In the genomic region with DNA sequence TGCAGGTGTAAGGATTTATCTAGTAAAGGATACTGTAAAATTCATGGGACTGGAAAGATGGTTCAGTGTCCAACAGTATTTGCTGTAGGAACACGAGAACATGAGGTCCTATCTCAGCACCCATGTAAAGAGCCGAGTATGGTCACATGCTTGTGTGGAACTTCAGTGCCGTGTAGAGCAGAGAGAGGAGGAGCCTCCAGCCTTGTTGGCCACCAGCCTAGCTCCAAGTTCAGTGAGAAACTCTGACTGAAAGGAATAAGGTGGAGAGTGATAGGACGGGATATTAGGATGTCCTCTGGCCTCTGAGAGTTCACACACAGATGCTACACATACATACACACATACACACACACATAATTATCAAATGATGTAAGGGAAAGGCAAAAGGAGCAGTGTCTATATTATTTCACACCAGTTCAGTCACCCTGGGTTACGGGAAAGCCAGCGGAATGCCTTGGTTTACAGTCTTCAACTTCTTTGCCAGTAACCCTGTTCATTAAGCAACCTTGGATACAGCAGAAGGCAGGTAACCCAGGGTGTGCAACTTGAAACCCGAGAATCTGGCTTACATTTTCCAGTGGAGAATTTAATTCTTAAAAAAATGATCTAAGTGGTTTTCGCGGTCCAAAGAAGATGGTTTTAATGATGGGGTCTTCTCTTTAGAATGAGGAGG, we compare ENCODE assay signal across 31 mouse cellular contexts. TPM values are rescaled to one million over a fixed set of nuclear protein-coding genes. Genes with fewer than 3 reads are reported as not detected.
A peak's percentile ranks its signal among the peaks of the same experiment; 100 is the strongest.
DNase-seq lines count a peak whose midpoint lies in the region; ATAC-seq lines count a peak whose summit lies in the region.
"Had no signal": no experiment of that assay in that cellular context is flagged by ENCODE, and none has a peak within 500 bp of the region (broad histone marks: within the 10 kb centered on the region; RNA-seq: fewer than 3 reads in every experiment).

No protein-coding gene starts in this region.

- no peak for DNase-seq in embryonic facial prominence, embryonic 10.5 days (ENCODE audit: low spot score)
- DNase-seq in midbrain, embryonic 11.5 days (ENCODE audit: low spot score, missing footprints) = peak; percentile 17
- DNase-seq in lung, postnatal 10 days = no peak
- DNase-seq: adrenal gland, postnatal 25 days; cerebellum, adult 11-12 months; cerebellum, adult 9-11 months; embryo, embryonic 11 days; gastrocnemius, postnatal 14 days; heart, postnatal 36 days; left cerebral cortex, postnatal 4 days; lung, adult 2 months; lung, postnatal 14 days; right cerebral cortex, postnatal 25 days; thymus, adult 2 months; thymus, postnatal 36 days had no signal

- H3K9ac ChIP-seq in embryonic facial prominence, embryonic 12.5 days = no peak overlapping the region
- no peak overlapping the region for H3K9ac ChIP-seq in midbrain, embryonic 11.5 days (ENCODE audit: low read length)
- H3K9ac ChIP-seq in midbrain, embryonic 13.5 days (replicated peaks) = no peak overlapping the region
- H3K9ac ChIP-seq in limb, embryonic 12.5 days (replicated peaks) = no peak overlapping the region
- H3K9ac ChIP-seq in hindbrain, embryonic 16.5 days (ENCODE audit: low read depth, low read length) = no peak overlapping the region
- H3K9ac ChIP-seq: hindbrain, embryonic 12.5 days; liver, embryonic 14.5 days had no signal

- H3K4me3 ChIP-seq in embryonic facial prominence, embryonic 12.5 days = no peak overlapping the region
- H3K4me3 ChIP-seq in embryonic facial prominence, embryonic 10.5 days = no peak overlapping the region
- no peak overlapping the region for H3K4me3 ChIP-seq in midbrain, embryonic 11.5 days (ENCODE audit: low read depth, low read length)
- no peak overlapping the region for H3K4me3 ChIP-seq in midbrain, embryonic 13.5 days (replicated peaks)
- H3K4me3 ChIP-seq in limb, embryonic 12.5 days (replicated peaks) = no peak overlapping the region
- H3K4me3 ChIP-seq in hindbrain, embryonic 16.5 days (ENCODE audit: low read length) = no peak overlapping the region
- H3K4me3 ChIP-seq: hindbrain, embryonic 12.5 days; layer of hippocampus, adult 2 months had no signal

- no peak overlapping the region for H3K4me2 ChIP-seq in embryonic facial prominence, embryonic 12.5 days (replicated peaks)
- no peak overlapping the region for H3K4me2 ChIP-seq in midbrain, embryonic 11.5 days
- H3K4me2 ChIP-seq in midbrain, embryonic 13.5 days (replicated peaks) = no peak overlapping the region
- H3K4me2 ChIP-seq in limb, embryonic 12.5 days = no peak overlapping the region
- H3K4me2 ChIP-seq in hindbrain, embryonic 16.5 days (ENCODE audit: low read length) = no peak overlapping the region
- H3K4me2 ChIP-seq: heart, embryonic 11.5 days; hindbrain, embryonic 12.5 days had no signal

- 62% methylated on average over 9 of the region's 9 CpGs for WGBS in embryonic facial prominence, embryonic 12.5 days
- 83% methylated on average over 9 of the region's 9 CpGs for WGBS in embryonic facial prominence, embryonic 10.5 days
- 85% methylated on average over 9 of the region's 9 CpGs for WGBS in midbrain, embryonic 11.5 days
- WGBS in midbrain, embryonic 13.5 days = 88% methylated on average over 9 of the region's 9 CpGs
- WGBS in limb, embryonic 12.5 days = 54% methylated on average over 9 of the region's 9 CpGs
- 83% methylated on average over 9 of the region's 9 CpGs for WGBS in hindbrain, embryonic 16.5 days

- peaks cover 37% of the 10 kb centered on the region for H3K4me1 ChIP-seq in embryonic facial prominence, embryonic 12.5 days
- H3K4me1 ChIP-seq in embryonic facial prominence, embryonic 10.5 days = peaks cover 45% of the 10 kb centered on the region
- no peaks in the 10 kb centered on the region for H3K4me1 ChIP-seq in midbrain, embryonic 11.5 days (ENCODE audit: control insufficient read depth, insufficient read depth, low read length)
- H3K4me1 ChIP-seq in midbrain, embryonic 13.5 days (replicated peaks) = peaks cover 5% of the 10 kb centered on the region; the same call in 1 of the 2 replicates
- H3K4me1 ChIP-seq in limb, embryonic 12.5 days (replicated peaks) = peaks cover 74% of the 10 kb centered on the region
- no peaks in the 10 kb centered on the region; the same call in 1 of the 2 replicates for H3K4me1 ChIP-seq in hindbrain, embryonic 16.5 days (ENCODE audit: control insufficient read depth, insufficient read depth, low read depth, low read length)

- H3K36me3 ChIP-seq in embryonic facial prominence, embryonic 12.5 days = no peaks in the 10 kb centered on the region
- H3K36me3 ChIP-seq in embryonic facial prominence, embryonic 10.5 days (replicated peaks) = no peaks in the 10 kb centered on the region
- H3K36me3 ChIP-seq in midbrain, embryonic 11.5 days (ENCODE audit: control insufficient read depth, insufficient read depth, low read length) = no peaks in the 10 kb centered on the region
- H3K36me3 ChIP-seq in midbrain, embryonic 13.5 days = no peaks in the 10 kb centered on the region
- no peaks in the 10 kb centered on the region for H3K36me3 ChIP-seq in limb, embryonic 12.5 days
- no peaks in the 10 kb centered on the region for H3K36me3 ChIP-seq in hindbrain, embryonic 16.5 days (ENCODE audit: control insufficient read depth, insufficient read depth, low read length)
- H3K36me3 ChIP-seq: G1E; hindbrain, embryonic 12.5 days had no signal

- ATAC-seq in embryonic facial prominence, embryonic 12.5 days (ENCODE audit: insufficient number of reproducible peaks, insufficient read depth, low FRiP score, low TSS enrichment) = no peak
- ATAC-seq in midbrain, embryonic 11.5 days (ENCODE audit: low FRiP score) = no peak
- ATAC-seq in midbrain, embryonic 13.5 days = no peak
- ATAC-seq in limb, embryonic 12.5 days (ENCODE audit: insufficient number of reproducible peaks, insufficient read depth, low FRiP score, low TSS enrichment, low read depth) = no peak
- no peak for ATAC-seq in hindbrain, embryonic 16.5 days
- ATAC-seq: intestine, embryonic 16.5 days; midbrain, embryonic 16.5 days; Patski had no signal

- peak overlapping the region; percentile 77 for H3K27ac ChIP-seq in embryonic facial prominence, embryonic 12.5 days
- H3K27ac ChIP-seq in embryonic facial prominence, embryonic 10.5 days (replicated peaks) = no peak overlapping the region
- H3K27ac ChIP-seq in midbrain, embryonic 11.5 days (ENCODE audit: low read depth, low read length) = no peak overlapping the region
- no peak overlapping the region for H3K27ac ChIP-seq in midbrain, embryonic 13.5 days
- peak overlapping the region; percentile 91 for H3K27ac ChIP-seq in limb, embryonic 12.5 days
- H3K27ac ChIP-seq in hindbrain, embryonic 16.5 days (ENCODE audit: low read depth, low read length) = no peak overlapping the region
- H3K27ac ChIP-seq: hindbrain, embryonic 12.5 days; layer of hippocampus, adult 2 months; liver, embryonic 14.5 days had no signal

- no peaks in the 10 kb centered on the region for H3K9me3 ChIP-seq in embryonic facial prominence, embryonic 12.5 days
- no peaks in the 10 kb centered on the region for H3K9me3 ChIP-seq in embryonic facial prominence, embryonic 10.5 days
- H3K9me3 ChIP-seq in midbrain, embryonic 11.5 days (ENCODE audit: control insufficient read depth, low read length) = no peaks in the 10 kb centered on the region
- no peaks in the 10 kb centered on the region for H3K9me3 ChIP-seq in midbrain, embryonic 13.5 days
- H3K9me3 ChIP-seq in limb, embryonic 12.5 days = no peaks in the 10 kb centered on the region
- H3K9me3 ChIP-seq in hindbrain, embryonic 16.5 days (ENCODE audit: control insufficient read depth, low read length) = no peaks in the 10 kb centered on the region
- H3K9me3 ChIP-seq: G1E; hindbrain, embryonic 12.5 days had no signal

- no peaks in the 10 kb centered on the region for H3K27me3 ChIP-seq in embryonic facial prominence, embryonic 12.5 days
- no peaks in the 10 kb centered on the region for H3K27me3 ChIP-seq in embryonic facial prominence, embryonic 10.5 days (replicated peaks; ENCODE audit: low read depth, poor library complexity, severe bottlenecking)
- no peaks in the 10 kb centered on the region; the same call in 1 of the 2 replicates for H3K27me3 ChIP-seq in midbrain, embryonic 11.5 days (ENCODE audit: control insufficient read depth, insufficient read depth, low read length)
- H3K27me3 ChIP-seq in midbrain, embryonic 13.5 days = no peaks in the 10 kb centered on the region
- H3K27me3 ChIP-seq in limb, embryonic 12.5 days = no peaks in the 10 kb centered on the region
- no peaks in the 10 kb centered on the region for H3K27me3 ChIP-seq in hindbrain, embryonic 16.5 days (replicated peaks; ENCODE audit: control insufficient read depth, insufficient read depth, low read length)
- H3K27me3 ChIP-seq: hindbrain, embryonic 12.5 days; Patski had no signal

RNA-seq across cellular contexts. Expression of gene 4930558K02Rik, which starts 1.3 kb away (rescaled TPM):
- polyA plus RNA-seq in embryonic facial prominence, embryonic 12.5 days (2016; fragmentation: Nextera tagmentation; extraction: Ambion mirVana) = not detected in 2 replicates
- not detected in 2 replicates for polyA plus RNA-seq in embryonic facial prominence, embryonic 10.5 days (2016; fragmentation: Nextera tagmentation; extraction: Ambion mirVana)
- polyA plus RNA-seq in midbrain, embryonic 11.5 days (2014; fragmentation: Nextera tagmentation; extraction: Ambion mirVana) = not detected in 2 replicates
- polyA plus RNA-seq in midbrain, embryonic 13.5 days (2015; fragmentation: Nextera tagmentation; extraction: Ambion mirVana) = 0.21 TPM in 1 of 2 replicates, not detected in the other
- polyA plus RNA-seq in limb, embryonic 12.5 days (2016; fragmentation: Nextera tagmentation; extraction: Ambion mirVana) = not detected in 2 replicates
- polyA plus RNA-seq in hindbrain, embryonic 16.5 days (2015; fragmentation: Nextera tagmentation; extraction: Ambion mirVana) = 0.25 TPM in 1 of 2 replicates, not detected in the other
- polyA plus RNA-seq: forebrain, embryonic 11.5 days; G1E; heart, embryonic 11.5 days; heart, embryonic 16.5 days; hindbrain, embryonic 12.5 days; intestine, embryonic 16.5 days; kidney, embryonic 14.5 days; liver, embryonic 14.5 days; lung, adult 2 months; neural tube, embryonic 11.5 days; Patski; thymus, adult 2 months had no signal

RNA-seq across cellular contexts. Expression of gene Pigc, which starts 11.8 kb away (rescaled TPM):
- 44.1 and 48.3 TPM in 2 replicates for polyA plus RNA-seq in embryonic facial prominence, embryonic 12.5 days (2016; fragmentation: Nextera tagmentation; extraction: Ambion mirVana)
- 27.2 and 27.8 TPM in 2 replicates for polyA plus RNA-seq in embryonic facial prominence, embryonic 10.5 days (2016; fragmentation: Nextera tagmentation; extraction: Ambion mirVana)
- polyA plus RNA-seq in midbrain, embryonic 11.5 days (2014; fragmentation: Nextera tagmentation; extraction: Ambion mirVana) = 33.3 and 35.7 TPM in 2 replicates
- 36.4 and 39.1 TPM in 2 replicates for polyA plus RNA-seq in midbrain, embryonic 13.5 days (2015; fragmentation: Nextera tagmentation; extraction: Ambion mirVana)
- polyA plus RNA-seq in limb, embryonic 12.5 days (2016; fragmentation: Nextera tagmentation; extraction: Ambion mirVana) = 43.2 and 45.9 TPM in 2 replicates
- 36.2 and 37.1 TPM in 2 replicates for polyA plus RNA-seq in hindbrain, embryonic 16.5 days (2015; fragmentation: Nextera tagmentation; extraction: Ambion mirVana)

Comparison
In these comparisons a context has a peak if more than half of its experiments do, and no peak if none do; other contexts are left out.
1. H3K27ac ChIP-seq: peak in embryonic facial prominence, embryonic 12.5 days (single experiment) and limb, embryonic 12.5 days (single experiment); none in embryonic facial prominence, embryonic 10.5 days (single experiment), midbrain, embryonic 11.5 days (single experiment), midbrain, embryonic 13.5 days (single experiment) and hindbrain, embryonic 16.5 days (single experiment).